Mouse (Mus musculus) adrenal gland, postnatal 0 days (tissue): Measurements from ENCODE around the gene Slc22a15. TPM values are rescaled to one million over a fixed set of nuclear protein-coding genes. Genes with fewer than 3 reads are reported as not detected.

Source experiments
- polyA plus RNA-seq: library from polyadenylated mRNA; unstranded; fragments of >200 nt; fragmentation: Nextera tagmentation; extraction: Ambion mirVana; gene quantifications from 2 replicates; pipeline ENCODE4 v1.2.1, GENCODE M21; 2015

Gene Slc22a15
- 2.5 and 3.9 TPM in 2 replicates for polyA plus RNA-seq

DNA sequence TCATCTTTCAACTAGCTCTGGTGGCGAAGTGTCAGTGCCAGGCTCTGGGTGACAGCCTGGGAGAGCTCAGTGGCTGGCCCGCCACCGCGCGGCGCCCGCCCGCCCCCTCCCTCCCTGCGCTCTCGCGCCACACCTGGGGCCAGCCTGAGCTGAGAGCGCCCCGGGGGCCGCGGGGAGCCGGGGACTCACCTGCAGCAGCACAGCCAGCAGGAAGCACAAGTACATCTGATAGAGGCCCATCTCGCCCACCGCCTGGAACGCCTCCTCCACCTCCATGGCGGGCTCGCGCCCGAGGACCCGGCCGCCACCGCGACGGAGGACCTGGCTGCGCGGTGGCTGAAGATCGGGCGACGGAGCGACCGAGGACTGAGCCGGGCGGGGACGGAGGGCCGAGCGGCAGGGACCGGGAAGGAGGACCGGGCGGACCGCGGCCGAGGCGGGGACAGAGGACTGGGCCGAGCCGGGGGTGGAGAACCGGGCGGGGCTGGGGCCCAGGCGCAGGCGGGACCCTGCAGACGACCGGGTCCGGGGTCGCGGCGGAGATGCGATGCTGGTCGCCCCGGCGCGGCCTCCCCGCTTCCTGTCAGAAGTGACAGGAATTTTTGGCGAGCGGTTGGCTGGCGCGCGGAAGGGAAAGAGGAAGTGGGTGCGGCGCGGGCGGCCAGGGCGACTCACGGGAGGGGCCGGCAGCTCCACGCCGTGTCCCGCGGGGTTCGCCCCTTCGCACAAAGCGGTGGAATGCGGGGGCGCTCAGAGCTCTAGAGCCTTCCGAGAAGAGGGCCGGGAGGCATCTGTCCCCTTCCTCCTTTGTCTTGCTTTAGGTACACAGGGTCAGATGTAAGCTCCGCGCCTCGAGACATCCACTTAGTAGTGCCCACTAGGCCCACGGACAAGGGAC lies at the start of gene Slc22a15:
Gene Slc22a15, minus strand, starts transcription at position 611 of the 898 bp plus-strand sequence.

DNA sequence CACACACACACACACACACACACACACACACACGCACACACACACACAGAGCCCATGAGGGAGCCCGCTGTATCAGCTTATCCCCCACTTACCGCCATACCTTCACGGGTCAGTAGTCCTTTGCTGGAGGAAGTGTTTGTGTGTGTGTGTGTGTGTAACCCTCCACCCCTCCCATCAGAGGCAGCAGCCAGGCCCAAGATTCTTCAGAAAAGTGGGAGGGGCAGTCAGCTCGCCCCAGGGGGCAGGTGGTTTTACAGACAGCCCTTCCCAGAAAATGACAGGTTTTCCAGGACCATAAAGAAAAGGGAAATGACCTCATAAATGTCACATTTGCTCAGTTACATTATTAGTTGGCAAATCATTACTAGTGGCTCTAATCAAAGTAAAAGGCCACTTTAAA lies 75.4 kb downstream of the Slc22a15 start, which contains the start of gene Mab21l3:
Gene Mab21l3, minus strand, starts transcription at position 144 of the 400 bp plus-strand sequence.

Other genes with a start within 250 kb of the Slc22a15 start
- gene Mab21l3, start 75.5 kb downstream of the Slc22a15 start, polyA plus RNA-seq: 0.27 and 0.46 TPM in 2 replicates
- gene Nhlh2, start 85.6 kb upstream of the Slc22a15 start, polyA plus RNA-seq: 0.11 TPM in 1 of 2 replicates, not detected in the other
- gene Casq2, start 162.0 kb upstream of the Slc22a15 start, polyA plus RNA-seq: 5.8 and 6.1 TPM in 2 replicates